Mouse (Mus musculus): ENCODE data around the gene 4930579F01Rik. TPM values are rescaled to one million over a fixed set of nuclear protein-coding genes. Genes with fewer than 3 reads are reported as not detected.

4930579F01Rik gene
- polyA plus RNA-seq, 1 experiment from 2014 or later, result 0.13 TPM

GRCm38 (mm10) chr3:138175551-138175950 is 18.1 kb downstream of the 4930579F01Rik start:
- WGBS, result 84% methylated on average over 6 of the region's 6 CpGs
- no peak overlapping the region for H3K27ac ChIP-seq

GRCm38 (mm10) chr3:138173291-138173690 is 20.3 kb downstream of the 4930579F01Rik start:
- Histone ChIP-seq H3K4me2 (replicated peaks) (no peak overlapping the region), H3K4me1 (no peaks in the 10 kb centered on the region), H3K9ac (no peak overlapping the region), H3K9me3 (no peaks in the 10 kb centered on the region; the same call in 1 of the 2 replicates), H3K27ac (no peak overlapping the region), H3K36me3 (no peaks in the 10 kb centered on the region), H3K27me3 (no peaks in the 10 kb centered on the region), H3K4me3 (no peak overlapping the region)
- 72% methylated on average over 10 of the region's 10 CpGs for WGBS
- ATAC-seq (ENCODE audit: low FRiP score, low read depth), result no peak

More at GRCm38 (mm10) chr3:138175551-138175950, 18.1 kb downstream of the 4930579F01Rik start:
- H3K27me3 ChIP-seq, result no peaks in the 10 kb centered on the region
- H3K36me3 ChIP-seq, result no peaks in the 10 kb centered on the region
- H3K4me3 ChIP-seq, result no peak overlapping the region
- H3K4me2 ChIP-seq (replicated peaks), result no peak overlapping the region
- H3K9ac ChIP-seq, result no peak overlapping the region
- ATAC-seq (ENCODE audit: low FRiP score, low read depth), result no peak
- no peaks in the 10 kb centered on the region; the same call in 1 of the 2 replicates for H3K9me3 ChIP-seq
- H3K4me1 ChIP-seq, result no peaks in the 10 kb centered on the region

- Histone ChIP-seq H3K4me2 (replicated peaks) (no peak overlapping the region), H3K27ac (no peak overlapping the region), H3K27me3 (no peaks in the 10 kb centered on the region), H3K4me3 (no peak overlapping the region), H3K4me1 (no peaks in the 10 kb centered on the region), H3K36me3 (no peaks in the 10 kb centered on the region), H3K9ac (no peak overlapping the region), H3K9me3 (no peaks in the 10 kb centered on the region)
- 57% methylated on average over 4 of the region's 4 CpGs for WGBS
- no peak for ATAC-seq (ENCODE audit: low FRiP score, low read depth)
Measured at GRCm38 (mm10) chr3:138162553-138163183, 31.0 kb downstream of the 4930579F01Rik start.

GRCm38 (mm10) chr3:138161623-138162022 is 32.0 kb downstream of the 4930579F01Rik start:
- WGBS, result 89% methylated on average over 10 of the region's 10 CpGs
- Histone ChIP-seq H3K4me1 (no peaks in the 10 kb centered on the region), H3K27ac (no peak overlapping the region), H3K9me3 (no peaks in the 10 kb centered on the region), H3K9ac (no peak overlapping the region), H3K4me3 (no peak overlapping the region), H3K36me3 (peaks cover 3% of the 10 kb centered on the region; the same call in 1 of the 2 replicates), H3K27me3 (no peaks in the 10 kb centered on the region), H3K4me2 (replicated peaks) (no peak overlapping the region)
- ATAC-seq (ENCODE audit: low FRiP score, low read depth), result no peak

GRCm38 (mm10) chr3:138156651-138157050 is 37.0 kb downstream of the 4930579F01Rik start:
- WGBS, result 61% methylated on average over 10 of the region's 10 CpGs
- Histone ChIP-seq H3K4me2 (replicated peaks) (no peak overlapping the region), H3K27me3 (no peaks in the 10 kb centered on the region), H3K36me3 (peaks cover 24% of the 10 kb centered on the region), H3K9me3 (0 out of 2 replicates have a peak, but pooled peaks cover 6% of the 10 kb centered on the region), H3K4me3 (no peak overlapping the region), H3K27ac (no peak overlapping the region), H3K4me1 (no peaks in the 10 kb centered on the region), H3K9ac (no peak overlapping the region)
- ATAC-seq (ENCODE audit: low FRiP score, low read depth), result no peak

GRCm38 (mm10) chr3:138155062-138155461 is 38.6 kb downstream of the 4930579F01Rik start:
- Histone ChIP-seq H3K27me3 (no peaks in the 10 kb centered on the region), H3K27ac (no peak overlapping the region), H3K4me2 (replicated peaks) (no peak overlapping the region), H3K9ac (no peak overlapping the region), H3K4me1 (no peaks in the 10 kb centered on the region), H3K4me3 (no peak overlapping the region), H3K9me3 (0 out of 2 replicates have a peak, but pooled peaks cover 6% of the 10 kb centered on the region), H3K36me3 (peaks cover 26% of the 10 kb centered on the region)
- 89% methylated on average over 4 of the region's 4 CpGs for WGBS
- ATAC-seq (ENCODE audit: low FRiP score, low read depth), result no peak

- Histone ChIP-seq H3K4me2 (replicated peaks) (no peak overlapping the region), H3K9ac (no peak overlapping the region), H3K9me3 (0 out of 2 replicates have a peak, but pooled peaks cover 6% of the 10 kb centered on the region), H3K27ac (no peak overlapping the region), H3K4me1 (peaks cover 5% of the 10 kb centered on the region; the same call in 1 of the 2 replicates), H3K36me3 (peaks cover 23% of the 10 kb centered on the region), H3K4me3 (no peak overlapping the region), H3K27me3 (no peaks in the 10 kb centered on the region)
- WGBS, result 97% methylated on average over 2 of the region's 2 CpGs
- no peak for ATAC-seq (ENCODE audit: low FRiP score, low read depth)
Measured at GRCm38 (mm10) chr3:138148811-138149210, 44.8 kb downstream of the 4930579F01Rik start.

DNA sequence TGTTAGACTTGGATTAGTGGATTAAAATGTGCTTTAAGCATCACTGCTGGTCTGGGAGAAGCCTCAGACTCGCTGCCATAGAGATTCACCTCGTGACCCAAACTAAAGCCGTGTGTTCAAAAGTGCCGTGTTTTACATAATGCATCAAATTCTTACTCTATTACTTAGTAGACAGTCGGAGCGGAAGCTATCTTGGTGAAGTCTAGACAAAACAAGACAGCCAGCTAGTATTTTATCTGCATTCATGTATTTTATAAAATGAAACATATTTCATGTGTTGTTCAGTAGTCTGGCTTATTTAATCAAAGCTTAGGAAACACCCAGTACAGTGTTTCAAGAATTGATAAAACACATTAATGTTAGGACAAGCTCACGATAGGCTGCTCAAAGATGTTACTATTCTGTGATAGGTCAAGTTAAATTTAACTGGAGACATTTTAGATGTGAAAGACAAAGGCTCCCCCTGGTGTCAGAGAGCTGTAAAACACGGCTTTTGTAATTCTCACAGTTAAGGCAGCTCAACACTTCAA is 48.9 kb downstream of the 4930579F01Rik start, which contains the start of gene Mttp:
Mttp (minus strand) TSS at position 327 of the 530 bp plus-strand sequence.
- Histone ChIP-seq H3K9ac (peak within 1 kb of the TSS; percentile 80), H3K27ac (peak within 1 kb of the TSS; percentile 98), H3K4me1 (peaks cover 8% of the 10 kb centered on the region; the same call in 1 of the 2 replicates), H3K36me3 (peaks cover 7% of the 10 kb centered on the region), H3K27me3 (no peaks in the 10 kb centered on the region), H3K9me3 (no peaks in the 10 kb centered on the region), H3K4me3 (peak within 1 kb of the TSS; percentile 64), H3K4me2 (replicated peaks) (peak within 1 kb of the TSS; percentile 73)
- 0 out of 2 replicates have a peak, but pooled peaks have one; percentile 6 for ATAC-seq (ENCODE audit: low FRiP score, low read depth)
- WGBS, result 3% methylated on average over 8 of the region's 8 CpGs

DNA sequence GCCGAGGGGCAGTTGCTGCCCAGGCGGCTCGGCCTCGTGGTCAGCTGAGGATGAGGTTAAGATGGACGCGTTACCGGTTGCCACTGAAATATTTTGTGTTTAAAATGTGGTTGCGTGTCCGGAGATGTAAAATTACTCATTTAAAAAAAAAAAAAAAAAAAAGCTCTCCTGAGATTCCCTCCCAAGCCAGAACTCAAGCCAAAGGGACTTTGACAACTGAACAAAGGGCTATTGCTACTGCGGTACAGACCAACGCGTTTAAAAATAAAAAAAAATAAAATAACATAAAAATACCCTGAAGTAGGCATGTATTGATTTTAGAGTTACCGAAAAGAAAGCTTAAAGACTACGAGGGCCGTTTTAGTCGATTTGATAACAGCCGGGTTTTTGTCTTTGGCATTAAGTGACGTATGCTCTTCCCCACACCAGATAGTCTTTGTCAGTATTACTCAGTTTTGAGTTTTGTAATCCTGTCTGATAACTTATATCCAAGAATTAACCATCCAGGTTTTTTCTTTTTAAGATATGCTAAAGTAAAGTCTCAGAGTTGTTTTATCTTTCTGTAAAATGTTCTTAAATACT is 49.5 kb downstream of the 4930579F01Rik start:
- peaks cover 8% of the 10 kb centered on the region; the same call in 1 of the 2 replicates for H3K4me1 ChIP-seq
- WGBS, result under 1% methylated on average over 18 of the region's 18 CpGs
- peak overlapping the region; percentile 64 for H3K4me3 ChIP-seq
- ATAC-seq (ENCODE audit: low FRiP score, low read depth), result no peak
- H3K9me3 ChIP-seq, result no peaks in the 10 kb centered on the region
- no peaks in the 10 kb centered on the region for H3K27me3 ChIP-seq
- H3K9ac ChIP-seq, result peak overlapping the region; percentile 80
- H3K4me2 ChIP-seq (replicated peaks), result peak overlapping the region; percentile 73
- peaks cover 3% of the 10 kb centered on the region for H3K36me3 ChIP-seq
- peak overlapping the region; percentile 98 for H3K27ac ChIP-seq

- Histone ChIP-seq H3K4me2 (replicated peaks) (peak within 1 kb of the TSS; percentile 73), H3K4me1 (peaks cover 8% of the 10 kb centered on the region; the same call in 1 of the 2 replicates), H3K36me3 (no peaks in the 10 kb centered on the region), H3K27ac (peak within 1 kb of the TSS; percentile 98), H3K9ac (peak within 1 kb of the TSS; percentile 80), H3K27me3 (no peaks in the 10 kb centered on the region), H3K4me3 (peak within 1 kb of the TSS; percentile 64), H3K9me3 (no peaks in the 10 kb centered on the region)
- WGBS, result under 1% methylated on average over 70 of the region's 70 CpGs
- peak; percentile 99 for ATAC-seq (ENCODE audit: low FRiP score, low read depth)
Measured at GRCm38 (mm10) chr3:138143315-138144059, 50.1 kb downstream of the 4930579F01Rik start, which contains the start of gene Trmt10a. Trmt10a (plus strand) TSS chr3:138143448.

GRCm38 (mm10) chr3:138142733-138143314 is 50.8 kb downstream of the 4930579F01Rik start:
- no peak for ATAC-seq (ENCODE audit: low FRiP score, low read depth)
- Histone ChIP-seq H3K36me3 (no peaks in the 10 kb centered on the region), H3K9me3 (no peaks in the 10 kb centered on the region), H3K27me3 (no peaks in the 10 kb centered on the region), H3K4me2 (replicated peaks) (peak overlapping the region; percentile 73), H3K27ac (peak overlapping the region; percentile 98), H3K4me3 (peak overlapping the region; percentile 64), H3K9ac (peak overlapping the region; percentile 80; the same call in 1 of the 2 replicates), H3K4me1 (peaks cover 8% of the 10 kb centered on the region; the same call in 1 of the 2 replicates)
- 4% methylated on average over 12 of the region's 12 CpGs for WGBS
